Mouse (Mus musculus): Measurements from ENCODE around the gene Actl9.
A peak's percentile ranks its signal among the peaks of the same experiment; 100 is the strongest.

The Actl9 gene

DNA sequence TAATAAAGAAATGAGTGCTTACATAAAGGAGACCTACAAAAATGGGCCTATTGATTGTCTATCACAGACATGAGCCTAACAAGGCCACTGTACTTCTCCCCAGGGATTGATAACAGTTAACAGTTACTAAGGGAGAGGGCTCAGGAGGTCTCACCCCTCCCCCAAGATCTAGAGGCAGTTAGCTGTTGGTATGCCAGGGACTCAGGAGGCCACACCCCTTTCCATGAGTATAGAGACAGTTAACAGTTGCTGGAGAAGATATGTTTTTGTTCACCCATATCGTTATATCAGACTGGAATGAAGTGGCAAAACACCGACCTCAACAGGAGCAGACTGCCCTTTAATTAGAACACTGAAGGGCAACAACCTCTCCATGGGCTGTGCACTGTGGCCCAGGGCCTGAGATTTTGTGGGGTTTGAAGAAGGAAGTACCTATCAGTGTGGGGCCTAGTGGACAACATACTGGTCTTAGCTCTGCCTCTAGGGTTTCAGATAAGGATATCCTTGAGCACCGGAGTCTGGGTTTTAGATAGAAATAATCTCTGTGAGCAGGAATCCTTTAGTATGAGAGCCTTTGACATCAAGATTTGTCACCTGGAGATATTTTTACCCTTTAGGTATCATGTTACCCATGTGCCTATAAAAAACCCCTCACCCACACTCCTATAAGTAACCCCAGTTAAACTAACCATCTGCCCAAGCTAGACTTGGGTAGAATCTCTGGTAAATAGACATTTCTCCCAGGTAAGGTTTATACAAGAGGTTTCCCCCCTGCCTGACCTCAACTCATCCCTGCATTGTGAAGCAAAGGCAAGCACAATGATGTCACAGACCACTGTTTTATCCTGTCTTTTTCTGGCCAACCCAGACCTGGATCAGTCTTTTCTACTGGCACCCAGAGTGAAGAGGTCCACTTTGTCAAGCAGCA, at the start of gene Actl9:
Actl9 (plus strand) TSS at position 878 of the 928 bp plus-strand sequence.
- DNase-seq = no peak

GRCm38 (mm10) chr17:33385705-33386104, 47.0 kb upstream of the Actl9 start:
- DNase-seq = no peak

GRCm38 (mm10) chr17:33392271-33392670, 40.4 kb upstream of the Actl9 start:
- no peak for DNase-seq

GRCm38 (mm10) chr17:33394182-33395034, 38.3 kb upstream of the Actl9 start, which contains the start of gene Zfp101:
Zfp101 (minus strand) TSS chr17:33394641.
- DNase-seq = peak; percentile 86 to 90

DNA sequence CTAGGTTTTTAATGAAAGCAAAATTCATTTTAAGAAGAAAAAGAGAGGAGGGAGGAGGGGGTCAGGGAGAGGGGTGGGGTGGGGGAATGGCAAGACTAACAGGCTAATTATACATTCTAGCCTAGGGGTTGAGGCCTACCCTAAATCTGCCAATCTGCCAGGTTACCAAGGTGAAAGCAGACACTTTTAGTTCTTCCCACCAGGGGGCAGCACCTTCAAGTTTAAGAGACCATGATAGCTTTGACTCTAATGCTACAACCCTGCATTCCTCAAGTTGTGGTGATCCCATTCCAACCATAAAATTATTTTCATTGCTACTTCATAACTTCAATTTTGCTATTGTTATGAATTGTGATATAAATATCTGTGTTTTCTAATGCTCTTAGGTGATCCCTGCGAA, 6.5 kb downstream of the Actl9 start:
- peak; percentile 88 to 89 for DNase-seq

DNA sequence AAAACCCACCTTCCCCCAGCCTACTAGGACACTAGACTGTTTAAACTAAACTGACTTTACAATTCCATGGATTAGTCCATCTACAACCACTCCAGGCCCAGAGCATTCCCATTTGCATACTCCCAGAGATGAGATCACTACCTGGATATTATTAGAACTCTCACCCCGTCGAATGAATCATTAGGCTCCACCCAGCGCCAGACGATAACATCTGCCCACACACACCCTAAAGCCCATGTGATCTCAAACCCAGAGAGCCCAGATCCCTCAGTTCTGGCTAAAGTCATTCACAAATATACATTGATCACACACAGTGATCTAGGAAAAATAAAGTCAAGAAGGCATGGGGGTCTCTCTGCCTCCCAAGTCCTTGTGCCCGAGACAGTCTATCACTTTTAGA, 7.2 kb downstream of the Actl9 start:
- no peak for DNase-seq

GRCm38 (mm10) chr17:33441159-33441558, 8.5 kb downstream of the Actl9 start:
- DNase-seq = no peak

- no peak for DNase-seq
Measured at GRCm38 (mm10) chr17:33456631-33457030, 23.9 kb downstream of the Actl9 start.

DNA sequence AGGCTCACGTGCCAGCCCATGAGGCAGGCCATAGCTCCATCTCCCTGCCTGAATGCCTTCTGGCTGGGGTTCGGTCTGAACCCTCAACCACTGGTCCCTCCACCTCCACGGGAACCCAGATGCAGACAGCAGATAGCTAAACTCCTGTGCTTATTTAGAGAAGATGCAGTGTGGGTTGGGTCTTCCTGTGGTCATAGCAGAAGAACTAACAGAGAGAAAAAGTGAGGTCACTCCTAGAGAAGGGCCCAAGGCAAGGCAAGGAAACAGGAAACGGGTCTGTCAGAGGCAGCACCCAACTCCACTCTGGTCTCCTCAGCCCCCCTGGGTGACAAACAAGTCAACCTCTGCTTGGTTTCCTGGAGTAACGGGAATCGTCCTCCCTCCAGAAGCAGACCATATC, 38.5 kb downstream of the Actl9 start:
- no peak for DNase-seq

All from cerebellum, adult 18-20 months (tissue).